Mouse (Mus musculus) megakaryocyte, embryonic 14.5 days (primary cell): ENCODE measurements around the gene Aoc3.

Experiments used
- FLI1 ChIP-seq: IDR thresholded peaks from 2 replicates; pipeline ENCODE4 v1.6.1; 2012; ENCODE audit warnings: low read length, inconsistent platforms, mixed read lengths
- GATA1 ChIP-seq: IDR thresholded peaks from 3 replicates; pipeline ENCODE4 v1.6.1; 2012; ENCODE audit warnings: mixed read lengths, low read length, inconsistent platforms, borderline replicate concordance

DNA sequence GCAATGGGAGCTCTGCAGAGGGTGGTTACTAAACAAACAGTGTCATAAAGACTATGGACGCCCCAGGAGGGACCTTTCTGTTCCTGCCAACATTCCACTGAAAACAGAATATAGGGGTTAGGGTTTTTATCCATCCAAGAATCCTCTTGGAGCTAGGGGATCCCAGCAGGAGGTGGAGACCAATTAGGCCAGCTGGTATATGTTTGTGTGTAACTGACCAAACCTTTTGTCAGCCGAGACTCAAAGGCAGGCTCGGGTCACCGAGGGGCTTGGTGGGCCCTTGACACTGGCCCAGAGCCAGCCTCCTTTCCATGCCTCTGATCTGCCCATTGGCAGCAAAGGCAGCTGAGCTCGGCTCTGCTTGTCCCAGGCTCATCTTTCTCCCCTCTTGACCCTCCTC lies 47.5 kb upstream of the Aoc3 start:
- TF ChIP-seq GATA1 (no peak), FLI1 (no peak)
